Mouse (Mus musculus): Measurements from ENCODE around the gene Fbxl14. TPM values are rescaled to one million over a fixed set of nuclear protein-coding genes. Genes with fewer than 3 reads are reported as not detected.

The Fbxl14 gene
- polyA plus RNA-seq, 1 experiment from 2014 or later: 2.9 TPM

- no peak overlapping the region for H3K9ac ChIP-seq (ENCODE audit: low read length)
- TF ChIP-seq CTCF (IDR thresholded peaks at IDR 0.05; ENCODE audit: low read depth) (no peak), EP300 (optimal IDR thresholded peaks at IDR 0.05) (no peak)
- H3K27me3 ChIP-seq (ENCODE audit: control insufficient read depth, insufficient read depth, low read length): no peaks in the 10 kb centered on the region
- peak overlapping the region; percentile 78 for H3K27ac ChIP-seq (replicated peaks)
- ATAC-seq (ENCODE audit: low FRiP score, low TSS enrichment) (peak; percentile 75), DNase-seq (ENCODE audit: low spot score) (peak; percentile 59)
- no peak overlapping the region for H3K4me3 ChIP-seq (ENCODE audit: low read depth, low read length)
- H3K36me3 ChIP-seq (ENCODE audit: control insufficient read depth, insufficient read depth, low read length): no peaks in the 10 kb centered on the region
- WGBS: 47% methylated on average over 10 of the region's 10 CpGs
- H3K4me2 ChIP-seq (replicated peaks; ENCODE audit: low read depth): no peak overlapping the region
- H3K4me1 ChIP-seq (replicated peaks; ENCODE audit: control insufficient read depth, insufficient read depth): peaks cover 6% of the 10 kb centered on the region; the same call in 1 of the 2 replicates
- H3K9me3 ChIP-seq (ENCODE audit: control insufficient read depth, low read length): no peaks in the 10 kb centered on the region
Observed at GRCm38 (mm10) chr6:119466921-119467784, 12.3 kb upstream of the Fbxl14 start.

- H3K27me3 ChIP-seq (ENCODE audit: control insufficient read depth, insufficient read depth, low read length): no peaks in the 10 kb centered on the region
- H3K4me3 ChIP-seq (ENCODE audit: low read depth, low read length): no peak overlapping the region
- peak; percentile 41; the same call in 1 of the 2 replicates for ATAC-seq (ENCODE audit: low FRiP score, low TSS enrichment)
- TF ChIP-seq CTCF (IDR thresholded peaks at IDR 0.05; ENCODE audit: low read depth) (peak; percentile 69), EP300 (optimal IDR thresholded peaks at IDR 0.05) (no peak)
- peak overlapping the region; percentile 78 for H3K27ac ChIP-seq (replicated peaks)
- H3K9ac ChIP-seq (ENCODE audit: low read length): no peak overlapping the region
- peaks cover 6% of the 10 kb centered on the region; the same call in 1 of the 2 replicates for H3K4me1 ChIP-seq (replicated peaks; ENCODE audit: control insufficient read depth, insufficient read depth)
- H3K36me3 ChIP-seq (ENCODE audit: control insufficient read depth, insufficient read depth, low read length): no peaks in the 10 kb centered on the region
- 65% methylated on average over 2 of the region's 2 CpGs for WGBS
- H3K9me3 ChIP-seq (ENCODE audit: control insufficient read depth, low read length): no peaks in the 10 kb centered on the region
- no peak overlapping the region for H3K4me2 ChIP-seq (replicated peaks; ENCODE audit: low read depth)
- DNase-seq (ENCODE audit: low spot score): no peak
Observed at GRCm38 (mm10) chr6:119467785-119468059, 11.7 kb upstream of the Fbxl14 start.

GRCm38 (mm10) chr6:119470777-119471176, 8.7 kb upstream of the Fbxl14 start:
- Histone ChIP-seq H3K36me3 (ENCODE audit: control insufficient read depth, insufficient read depth, low read length) (no peaks in the 10 kb centered on the region), H3K9ac (ENCODE audit: low read length) (no peak overlapping the region), H3K27ac (replicated peaks) (no peak overlapping the region), H3K9me3 (ENCODE audit: control insufficient read depth, low read length) (no peaks in the 10 kb centered on the region), H3K4me2 (replicated peaks; ENCODE audit: low read depth) (no peak overlapping the region), H3K4me3 (ENCODE audit: low read depth, low read length) (no peak overlapping the region), H3K4me1 (replicated peaks; ENCODE audit: control insufficient read depth, insufficient read depth) (peaks cover 6% of the 10 kb centered on the region; the same call in 1 of the 2 replicates), H3K27me3 (ENCODE audit: control insufficient read depth, insufficient read depth, low read length) (no peaks in the 10 kb centered on the region)
- DNase-seq (ENCODE audit: low spot score): no peak
- TF ChIP-seq EP300 (optimal IDR thresholded peaks at IDR 0.05) (no peak), CTCF (IDR thresholded peaks at IDR 0.05; ENCODE audit: low read depth) (no peak)
- ATAC-seq (ENCODE audit: low FRiP score, low TSS enrichment): no peak
- 82% methylated on average over 3 of the region's 3 CpGs for WGBS

- no peaks in the 10 kb centered on the region for H3K27me3 ChIP-seq (ENCODE audit: control insufficient read depth, insufficient read depth, low read length)
- H3K4me3 ChIP-seq (ENCODE audit: low read depth, low read length): no peak overlapping the region
- TF ChIP-seq EP300 (optimal IDR thresholded peaks at IDR 0.05) (no peak), CTCF (IDR thresholded peaks at IDR 0.05; ENCODE audit: low read depth) (peak; percentile 93)
- no peak overlapping the region for H3K9ac ChIP-seq (ENCODE audit: low read length)
- no peaks in the 10 kb centered on the region for H3K36me3 ChIP-seq (ENCODE audit: control insufficient read depth, insufficient read depth, low read length)
- H3K27ac ChIP-seq (replicated peaks): no peak overlapping the region
- peak; percentile 82 for ATAC-seq (ENCODE audit: low FRiP score, low TSS enrichment)
- H3K4me2 ChIP-seq (replicated peaks; ENCODE audit: low read depth): peak overlapping the region; percentile 15; the same call in 1 of the 2 replicates
- H3K4me1 ChIP-seq (replicated peaks; ENCODE audit: control insufficient read depth, insufficient read depth): peaks cover 3% of the 10 kb centered on the region; the same call in 1 of the 2 replicates
- 23% methylated on average over 5 of the region's 5 CpGs for WGBS
- no peaks in the 10 kb centered on the region for H3K9me3 ChIP-seq (ENCODE audit: control insufficient read depth, low read length)
- peak; percentile 78 for DNase-seq (ENCODE audit: low spot score)
Observed at GRCm38 (mm10) chr6:119472135-119472534, 7.3 kb upstream of the Fbxl14 start.

GRCm38 (mm10) chr6:119472705-119473104, 6.8 kb upstream of the Fbxl14 start:
- H3K9ac ChIP-seq (ENCODE audit: low read length): no peak overlapping the region
- H3K36me3 ChIP-seq (ENCODE audit: control insufficient read depth, insufficient read depth, low read length): no peaks in the 10 kb centered on the region
- WGBS: 56% methylated on average over 3 of the region's 3 CpGs
- DNase-seq (ENCODE audit: low spot score): no peak
- H3K4me2 ChIP-seq (replicated peaks; ENCODE audit: low read depth): no peak overlapping the region
- no peak overlapping the region for H3K27ac ChIP-seq (replicated peaks)
- H3K4me3 ChIP-seq (ENCODE audit: low read depth, low read length): no peak overlapping the region
- H3K4me1 ChIP-seq (replicated peaks; ENCODE audit: control insufficient read depth, insufficient read depth): peaks cover 3% of the 10 kb centered on the region; the same call in 1 of the 2 replicates
- H3K27me3 ChIP-seq (ENCODE audit: control insufficient read depth, insufficient read depth, low read length): no peaks in the 10 kb centered on the region
- TF ChIP-seq EP300 (optimal IDR thresholded peaks at IDR 0.05) (no peak), CTCF (IDR thresholded peaks at IDR 0.05; ENCODE audit: low read depth) (no peak)
- no peak for ATAC-seq (ENCODE audit: low FRiP score, low TSS enrichment)
- no peaks in the 10 kb centered on the region for H3K9me3 ChIP-seq (ENCODE audit: control insufficient read depth, low read length)

- Histone ChIP-seq H3K36me3 (ENCODE audit: control insufficient read depth, insufficient read depth, low read length) (no peaks in the 10 kb centered on the region), H3K4me2 (replicated peaks; ENCODE audit: low read depth) (no peak overlapping the region), H3K27me3 (ENCODE audit: control insufficient read depth, insufficient read depth, low read length) (no peaks in the 10 kb centered on the region), H3K9me3 (ENCODE audit: control insufficient read depth, low read length) (no peaks in the 10 kb centered on the region), H3K4me1 (replicated peaks; ENCODE audit: control insufficient read depth, insufficient read depth) (peaks cover 7% of the 10 kb centered on the region; the same call in 1 of the 2 replicates), H3K9ac (ENCODE audit: low read length) (no peak overlapping the region), H3K27ac (replicated peaks) (no peak overlapping the region), H3K4me3 (ENCODE audit: low read depth, low read length) (no peak overlapping the region)
- DNase-seq (ENCODE audit: low spot score) (no peak), ATAC-seq (ENCODE audit: low FRiP score, low TSS enrichment) (no peak)
- TF ChIP-seq CTCF (IDR thresholded peaks at IDR 0.05; ENCODE audit: low read depth) (no peak), EP300 (optimal IDR thresholded peaks at IDR 0.05) (no peak)
- WGBS: 77% methylated on average over 7 of the region's 7 CpGs
Observed at GRCm38 (mm10) chr6:119473446-119473845, 6.0 kb upstream of the Fbxl14 start.

Measured in stomach, postnatal 0 days (tissue).